Mouse (Mus musculus) left cerebral cortex, postnatal 4 days (tissue): ENCODE measurements around the gene Phb2. TPM values are rescaled to one million over a fixed set of nuclear protein-coding genes. Genes with fewer than 3 reads are reported as not detected.
"Not testable (repeated sequence)": the region's sequence is repeated elsewhere in the genome, so short reads cannot be mapped to it uniquely, and the experiment has no call there.

Source experiments
- DNase-seq: peaks from one replicate; pipeline ENCODE4 v3.0.0-alpha.2; 2022
- intact Hi-C: fragments of 180-260 bp; cut with DNase I; formaldehyde crosslinking; loops from one replicate; pipeline ENCODE4 v1.15.1; 2025
- total RNA-seq, 2 experiments: library from RNA; stranded (reverse); gene quantifications; 2 replicates each; pipeline ENCODE4 v1.2.3; 2021

Phb2 gene
- 100 to 1,000 TPM; 169 to 170 TPM for total RNA-seq

DNA sequence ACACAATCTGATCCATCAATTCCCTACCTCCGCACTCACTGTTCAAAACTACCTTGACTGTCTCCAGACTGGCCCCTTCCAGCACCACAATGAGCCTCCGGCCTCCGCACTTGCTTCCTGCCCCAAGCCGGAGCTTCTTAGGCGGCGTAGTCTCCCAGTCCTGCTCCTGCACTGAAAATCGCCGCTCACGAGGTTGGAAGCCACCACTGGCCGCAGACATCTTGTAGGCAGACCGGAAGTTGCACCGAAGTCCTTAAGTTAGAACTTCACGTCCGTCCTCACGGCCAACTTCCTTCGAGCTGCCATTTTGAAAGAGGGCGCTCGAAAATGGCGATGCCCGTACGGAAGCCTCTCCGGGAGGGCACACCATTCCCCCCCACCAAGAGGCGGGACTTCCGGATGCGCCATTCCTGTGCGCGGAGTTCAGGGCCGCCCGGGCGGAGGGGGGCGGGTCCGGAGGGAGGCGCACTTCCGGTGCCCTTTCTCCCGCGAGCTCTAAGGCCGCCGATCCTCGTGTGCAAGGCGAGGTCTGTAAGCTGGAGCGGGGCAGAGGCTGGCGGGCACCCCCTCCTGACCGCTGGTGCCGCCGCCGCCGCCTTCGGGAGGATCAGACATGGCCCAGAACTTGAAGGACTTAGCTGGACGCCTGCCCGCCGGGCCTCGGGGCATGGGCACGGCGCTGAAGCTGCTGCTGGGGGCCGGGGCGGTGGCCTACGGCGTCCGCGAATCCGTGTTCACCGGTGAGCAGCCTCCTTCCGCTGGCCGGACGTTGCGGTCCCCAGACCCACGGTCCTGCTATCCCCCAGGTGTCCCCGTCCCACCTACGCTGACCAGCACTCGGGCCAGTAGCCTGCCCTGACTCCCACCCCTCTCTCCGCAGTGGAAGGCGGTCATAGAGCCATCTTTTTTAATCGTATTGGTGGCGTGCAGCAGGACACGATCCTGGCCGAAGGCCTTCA lies at the start of gene Phb2, which contains the start of gene Emg1:
TSS of gene Phb2 (plus strand) at position 513 of the 959 bp plus-strand sequence.
TSS of gene Emg1 (minus strand) at position 355 of the 959 bp plus-strand sequence.
- intact Hi-C loops: no loop called here
- DNase-seq: peak; percentile 98

DNA sequence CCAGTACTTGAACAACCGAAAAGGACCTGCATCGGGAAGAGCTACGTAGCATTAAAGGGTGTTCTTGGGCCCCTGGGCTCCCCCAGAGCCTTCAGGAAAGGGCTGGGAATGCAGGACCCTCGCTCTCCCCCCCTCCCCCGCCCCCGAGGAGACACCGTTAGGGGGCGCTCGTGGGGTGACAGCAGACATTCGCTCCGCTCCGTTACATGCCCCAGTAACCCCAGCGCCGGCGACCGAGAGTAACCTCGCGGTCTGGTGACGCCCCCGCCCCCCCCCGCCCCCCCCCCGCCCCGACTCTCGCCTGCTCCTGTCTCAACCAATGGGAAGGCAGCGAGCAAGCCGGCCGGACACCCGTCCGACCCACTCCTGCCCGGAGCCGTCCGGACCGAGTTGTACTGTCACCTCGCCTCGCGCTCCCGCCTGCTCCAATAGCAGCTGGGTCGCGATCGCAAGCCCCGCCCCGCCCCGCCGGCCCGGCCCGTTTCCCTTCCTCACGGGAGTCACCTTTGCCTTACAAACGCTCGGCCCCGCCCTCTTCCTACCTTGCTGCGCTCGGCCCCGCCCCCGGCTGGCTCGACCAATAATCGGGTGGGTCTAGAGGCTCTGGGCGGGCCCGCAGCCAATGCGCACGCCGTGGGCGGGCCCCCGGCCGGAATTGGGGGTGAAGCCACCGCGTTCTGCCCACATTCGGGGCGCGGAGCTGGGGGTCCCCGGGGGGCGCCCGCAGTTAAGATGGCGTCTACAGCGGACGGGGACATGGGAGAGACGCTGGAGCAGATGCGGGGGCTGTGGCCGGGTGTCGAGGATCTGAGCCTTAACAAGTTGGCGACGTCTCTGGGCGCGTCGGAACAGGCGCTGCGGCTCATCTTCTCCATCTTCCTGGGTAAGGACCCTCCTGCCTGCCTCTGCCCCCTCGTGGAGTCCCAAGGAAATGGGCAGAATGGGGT lies 49.4 kb upstream of the Phb2 start, which contains the start of gene Lpcat3:
TSS of gene Lpcat3 (plus strand) at position 551 of the 947 bp plus-strand sequence.
- DNase-seq: peak; percentile 99
- intact Hi-C loops: no loop called here

DNA sequence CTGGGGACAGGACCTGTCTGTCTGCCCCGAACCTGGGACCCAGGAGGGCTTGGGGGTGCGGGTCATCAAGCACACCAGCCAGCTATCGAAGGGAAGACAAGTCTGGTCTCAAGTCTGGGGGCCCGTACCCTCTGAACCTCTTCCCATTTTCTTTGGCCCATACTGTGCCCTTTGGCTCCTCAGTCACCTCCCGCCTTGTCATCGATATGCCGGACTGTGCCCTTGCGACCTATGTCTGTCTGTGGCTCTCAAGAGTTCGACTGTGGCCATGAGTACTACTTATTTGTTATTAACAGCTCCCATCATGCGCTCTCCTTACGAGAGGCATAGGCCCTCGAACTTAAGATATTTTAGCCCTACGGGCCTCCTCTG lies 48.7 kb upstream of the Phb2 start:
- no peak for DNase-seq
- intact Hi-C loops: no loop called here

DNA sequence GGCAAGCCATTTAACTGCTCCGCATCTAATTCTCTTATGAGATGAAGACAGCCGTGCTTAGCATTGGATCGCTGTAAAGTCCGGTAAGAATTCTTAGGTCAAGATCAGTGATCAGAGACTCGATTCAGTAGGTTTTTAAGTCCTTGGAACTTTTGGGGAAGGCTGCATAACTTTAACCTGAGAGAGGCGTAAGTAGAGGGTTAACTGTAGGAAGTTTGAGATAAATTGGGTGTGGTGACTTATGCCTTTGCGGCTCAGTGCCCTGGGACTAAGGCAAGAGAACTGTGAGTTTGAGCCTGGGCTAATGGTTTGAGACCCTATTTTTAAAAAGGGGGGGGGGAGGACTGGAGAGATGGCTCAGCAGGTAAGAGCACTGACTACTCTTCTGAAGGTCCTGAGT lies 47.9 kb upstream of the Phb2 start:
- intact Hi-C loops: no loop called here

DNA sequence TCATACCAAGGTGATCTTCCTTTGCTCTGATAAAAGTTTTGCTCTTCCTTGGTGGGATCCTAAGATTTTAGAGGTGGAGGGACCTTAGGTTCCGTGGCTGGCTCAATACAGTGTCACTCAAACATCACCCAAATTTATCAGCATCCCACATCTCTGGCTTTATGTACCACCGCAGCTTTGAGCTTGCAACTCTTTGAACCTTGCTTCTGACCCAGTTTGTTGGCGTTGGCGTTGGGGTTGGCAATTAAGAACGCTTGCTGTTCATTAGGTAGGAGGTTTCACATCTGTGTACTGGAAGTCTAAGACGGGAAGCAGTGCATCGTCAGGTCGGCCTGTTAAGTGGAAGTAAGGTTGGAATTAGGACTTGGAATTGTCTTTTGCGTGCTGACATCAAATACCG lies 47.1 kb upstream of the Phb2 start:
- DNase-seq: no peak
- intact Hi-C loops: no loop called here

More for the DNA sequence above, 47.9 kb upstream of the Phb2 start:
- no peak for DNase-seq

DNA sequence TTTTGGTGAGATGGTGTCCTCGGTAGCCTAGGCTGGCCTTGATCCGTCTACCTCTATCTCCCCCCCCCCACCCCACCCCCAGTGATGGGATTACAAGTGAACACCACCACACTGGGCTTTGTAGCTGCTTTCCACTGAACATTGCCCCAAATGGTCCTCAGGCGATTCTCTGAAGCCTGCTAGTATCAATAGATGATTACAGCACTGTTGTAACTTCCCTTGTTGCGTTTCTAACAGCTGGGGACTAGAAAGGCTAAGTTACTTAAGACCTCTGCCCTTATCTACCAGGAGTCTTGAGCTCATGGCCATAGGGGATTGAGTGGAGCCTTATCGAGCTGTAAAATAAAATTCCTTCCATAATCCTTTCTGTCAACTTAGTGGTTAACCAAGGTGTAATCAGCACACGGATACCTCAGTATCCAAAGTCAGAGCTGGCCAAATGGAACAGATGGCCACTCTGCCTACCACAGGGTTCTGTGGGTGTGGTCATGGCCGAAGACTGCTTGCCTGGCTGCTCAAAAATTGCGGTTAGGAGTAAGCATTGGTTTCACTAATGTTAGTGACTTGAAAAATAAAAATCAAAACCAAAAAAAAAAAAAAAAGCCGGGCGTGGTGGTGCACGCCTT lies 42.8 kb upstream of the Phb2 start:
- DNase-seq: no peak
- intact Hi-C loops: no loop called here

DNA sequence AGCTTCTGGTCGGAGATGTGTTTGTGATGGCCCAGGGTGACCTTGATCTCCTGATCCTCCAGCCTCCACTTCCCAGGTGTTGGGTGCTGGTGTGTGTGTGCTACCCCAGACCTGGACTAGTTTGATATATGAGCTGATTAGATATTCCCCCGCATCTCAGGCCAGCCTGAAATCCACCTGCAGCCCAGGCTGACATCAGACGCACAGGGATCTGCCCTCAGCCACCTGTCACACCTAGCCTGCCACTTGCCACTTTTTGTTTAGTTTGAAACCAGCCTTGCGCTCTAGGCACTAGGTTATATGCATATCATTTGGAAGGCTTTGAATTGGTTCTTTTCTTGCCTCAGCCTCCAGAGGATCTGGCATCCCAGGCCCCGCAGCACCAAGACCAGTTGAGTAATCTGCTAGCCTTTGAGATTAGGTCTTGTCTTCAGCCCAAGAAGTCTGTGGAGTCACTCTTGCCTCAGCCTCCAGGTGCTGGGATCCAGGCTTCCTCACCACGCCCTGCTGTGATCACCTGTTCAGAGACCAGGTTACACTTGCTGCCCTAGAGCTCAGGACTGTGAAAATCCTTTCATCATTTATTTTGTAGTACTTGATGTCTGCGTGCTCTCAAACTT lies 41.7 kb upstream of the Phb2 start:
- no peak for DNase-seq

DNA sequence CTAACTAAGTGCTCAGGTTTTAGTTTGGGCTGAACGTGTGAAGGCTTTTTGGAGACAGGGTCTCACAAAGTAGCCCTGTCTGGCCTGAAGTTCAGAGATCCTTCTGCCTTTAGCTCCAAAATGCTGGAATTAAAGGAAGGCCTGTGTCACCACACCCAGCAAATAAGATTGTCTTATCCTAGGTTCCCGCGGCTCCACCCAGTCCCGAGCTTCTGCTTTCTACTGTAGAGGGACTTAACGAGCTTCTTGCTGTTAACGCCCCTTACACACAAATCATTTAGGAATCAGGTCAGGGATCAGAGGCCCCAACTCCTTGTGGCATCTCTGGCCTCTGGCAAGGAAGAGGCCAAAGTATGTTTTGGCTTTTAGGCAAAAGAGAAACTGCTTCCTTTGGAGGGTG lies 40.0 kb upstream of the Phb2 start:
- DNase-seq: no peak
- intact Hi-C loops: no loop called here

More for the DNA sequence above, 41.7 kb upstream of the Phb2 start:
- intact Hi-C loops: no loop called here

DNA sequence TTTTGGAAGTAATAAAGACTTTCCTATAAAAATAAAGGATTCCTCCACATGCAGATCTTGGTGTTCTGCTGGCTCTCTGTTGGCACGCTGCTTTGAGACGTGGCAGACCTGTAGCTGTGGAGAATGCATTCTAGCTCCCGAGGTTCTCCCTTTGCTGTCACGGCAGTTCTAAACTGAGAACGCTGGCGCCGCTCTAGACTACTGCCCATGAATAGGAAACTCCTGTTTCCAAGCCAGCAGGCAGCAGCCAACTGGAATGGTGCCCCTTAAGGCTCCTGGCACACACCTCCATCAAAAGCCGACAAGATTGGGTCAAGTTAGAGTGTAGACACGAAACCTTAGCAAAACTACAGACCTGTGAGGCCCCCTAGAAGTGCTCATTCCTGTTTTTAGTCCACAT lies 38.5 kb upstream of the Phb2 start:
- intact Hi-C loops: no loop called here
- no peak for DNase-seq

DNA sequence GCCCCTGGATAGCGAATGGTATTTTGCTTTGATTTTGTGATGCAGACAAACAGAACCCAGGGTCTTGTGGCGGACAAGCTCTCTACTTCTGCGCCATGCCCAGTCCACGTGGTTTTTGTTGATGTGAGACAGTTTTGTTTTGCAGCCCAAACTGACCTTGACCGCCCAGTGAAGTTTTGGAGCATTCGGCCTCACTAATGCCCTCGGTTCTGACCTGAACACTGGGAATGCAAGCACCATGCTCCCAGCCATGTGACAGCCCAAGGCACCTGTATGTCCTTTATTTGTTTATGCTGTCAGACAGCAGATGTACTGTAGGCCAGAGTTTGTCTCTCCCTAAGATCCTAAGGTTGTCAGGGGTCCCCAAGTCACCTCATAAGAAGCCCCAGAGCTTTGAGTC lies 37.5 kb upstream of the Phb2 start:
- intact Hi-C loops: no loop called here
- no peak for DNase-seq

DNA sequence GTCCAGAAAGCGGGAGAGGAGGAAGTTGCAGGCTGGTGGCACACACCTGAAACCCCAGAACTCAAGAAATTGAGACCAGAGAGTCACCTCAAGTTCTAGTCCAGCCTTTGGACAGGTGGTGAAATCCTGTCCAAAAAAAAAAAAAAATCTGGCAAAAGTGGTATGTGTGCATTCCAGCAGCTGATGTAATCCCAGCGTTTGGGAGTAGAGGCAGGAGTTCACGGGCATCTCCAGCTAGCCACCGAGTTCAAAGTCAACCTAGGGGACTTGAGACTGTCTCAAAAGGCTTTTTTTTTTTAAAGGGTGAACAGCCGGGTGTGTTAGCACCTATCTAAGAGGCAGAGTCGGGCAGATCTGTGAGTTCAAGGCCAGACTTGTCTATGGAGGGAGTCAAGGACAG lies 36.0 kb upstream of the Phb2 start:
- no peak for DNase-seq
- intact Hi-C loops: no loop called here

DNA sequence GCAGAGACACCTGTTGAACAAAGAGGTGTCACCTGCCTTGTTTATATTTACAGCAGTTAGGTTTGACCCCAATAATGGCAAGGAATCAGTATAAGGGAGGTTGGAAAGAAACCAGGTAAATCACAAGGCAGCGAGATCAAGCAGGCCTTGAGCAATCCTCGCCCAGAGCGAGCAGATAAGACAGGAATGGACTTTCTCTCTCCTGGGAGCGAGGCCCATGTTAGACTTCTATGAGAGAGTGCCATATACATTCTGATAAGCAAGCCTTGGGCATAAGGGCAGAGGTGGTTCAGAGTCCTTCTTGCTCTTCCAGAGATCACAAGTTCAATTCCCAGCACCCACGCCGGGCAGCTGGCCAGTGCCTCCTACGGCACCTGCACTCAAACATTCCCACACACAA lies 33.4 kb upstream of the Phb2 start:
- intact Hi-C loops: no loop called here
- DNase-seq: no peak

DNA sequence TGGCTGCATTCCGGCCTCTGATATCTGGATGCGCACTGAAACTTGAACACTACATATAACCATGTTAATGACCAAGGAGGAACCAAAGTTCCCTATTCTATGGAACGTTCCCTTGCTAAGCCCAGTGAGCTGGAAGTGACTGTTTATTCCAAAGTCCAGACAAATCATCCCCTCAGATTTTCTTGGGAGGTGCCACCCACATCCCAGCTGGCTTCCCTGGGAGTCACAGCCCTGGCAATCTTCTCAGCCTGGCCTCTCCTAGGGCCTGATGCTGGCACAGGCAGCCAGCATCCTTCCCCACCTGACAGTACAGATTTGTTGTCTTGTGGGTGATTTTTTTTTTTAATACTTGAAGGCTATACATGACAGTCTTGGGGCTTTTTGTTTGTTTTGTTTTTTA lies 32.6 kb upstream of the Phb2 start:
- DNase-seq: no peak

DNA sequence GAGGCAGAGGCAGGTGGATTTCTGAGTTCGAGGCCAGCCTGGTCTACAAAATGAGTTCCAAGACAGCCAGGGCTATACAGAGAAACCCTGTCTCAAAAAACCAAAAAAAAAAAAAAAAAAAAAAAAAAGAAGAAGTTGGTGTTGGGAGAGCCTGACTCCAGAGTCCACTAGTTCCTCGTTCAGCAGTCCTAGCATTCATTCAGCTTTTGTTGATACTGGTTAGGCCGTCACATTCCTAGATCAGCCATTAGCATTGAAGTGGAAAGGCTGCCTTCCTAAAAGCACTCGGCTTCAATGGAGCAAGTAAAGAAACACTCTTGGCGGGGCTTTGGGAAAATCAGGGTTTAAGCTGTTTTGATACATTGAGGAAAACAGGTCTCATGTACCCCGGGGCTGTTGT lies 29.8 kb upstream of the Phb2 start:
- intact Hi-C loops: not testable (repeated sequence)

More for the DNA sequence above, 32.6 kb upstream of the Phb2 start:
- intact Hi-C loops: no loop called here

DNA sequence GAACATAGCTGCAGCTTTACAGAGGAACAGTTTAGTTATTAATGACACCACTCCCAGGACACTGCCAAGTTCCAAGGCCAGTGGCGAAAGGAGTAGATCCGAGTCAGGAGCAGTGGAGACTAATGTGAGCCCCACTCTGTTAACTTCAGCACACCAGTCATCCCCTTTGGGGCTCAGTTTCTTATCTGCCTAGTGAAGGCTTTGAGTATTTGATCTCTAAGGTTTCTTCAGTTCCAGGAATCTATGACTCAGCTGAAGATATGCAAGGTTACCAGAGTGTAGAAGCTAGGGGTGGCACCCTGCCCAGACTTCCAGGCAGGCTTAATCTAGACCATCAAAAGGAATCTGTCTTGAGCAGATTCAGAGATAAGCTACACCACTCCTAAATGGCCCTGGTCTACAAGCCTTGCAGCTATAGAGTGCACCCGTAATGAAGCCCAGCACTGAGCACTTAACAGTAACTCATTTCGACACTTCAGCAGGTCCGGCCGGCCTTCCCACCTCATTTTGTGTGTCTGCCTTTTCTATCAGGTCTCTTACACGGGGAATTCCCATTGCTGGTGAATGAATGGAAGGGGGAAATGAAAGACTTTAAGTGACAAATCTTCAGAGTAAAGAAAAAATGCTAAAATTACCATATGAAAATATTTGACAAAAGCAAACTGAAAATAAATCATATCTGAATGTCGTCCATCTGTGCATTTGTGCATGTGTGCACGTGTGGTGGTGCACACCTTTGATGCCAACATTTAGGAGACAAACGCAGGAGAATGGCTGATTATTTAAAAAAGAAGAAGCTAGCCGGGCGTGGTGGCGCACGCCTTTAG lies 28.3 kb upstream of the Phb2 start:
- intact Hi-C loops: no loop called here
- DNase-seq: no peak

More for the DNA sequence above, 29.8 kb upstream of the Phb2 start:
- not testable (repeated sequence) for DNase-seq

DNA sequence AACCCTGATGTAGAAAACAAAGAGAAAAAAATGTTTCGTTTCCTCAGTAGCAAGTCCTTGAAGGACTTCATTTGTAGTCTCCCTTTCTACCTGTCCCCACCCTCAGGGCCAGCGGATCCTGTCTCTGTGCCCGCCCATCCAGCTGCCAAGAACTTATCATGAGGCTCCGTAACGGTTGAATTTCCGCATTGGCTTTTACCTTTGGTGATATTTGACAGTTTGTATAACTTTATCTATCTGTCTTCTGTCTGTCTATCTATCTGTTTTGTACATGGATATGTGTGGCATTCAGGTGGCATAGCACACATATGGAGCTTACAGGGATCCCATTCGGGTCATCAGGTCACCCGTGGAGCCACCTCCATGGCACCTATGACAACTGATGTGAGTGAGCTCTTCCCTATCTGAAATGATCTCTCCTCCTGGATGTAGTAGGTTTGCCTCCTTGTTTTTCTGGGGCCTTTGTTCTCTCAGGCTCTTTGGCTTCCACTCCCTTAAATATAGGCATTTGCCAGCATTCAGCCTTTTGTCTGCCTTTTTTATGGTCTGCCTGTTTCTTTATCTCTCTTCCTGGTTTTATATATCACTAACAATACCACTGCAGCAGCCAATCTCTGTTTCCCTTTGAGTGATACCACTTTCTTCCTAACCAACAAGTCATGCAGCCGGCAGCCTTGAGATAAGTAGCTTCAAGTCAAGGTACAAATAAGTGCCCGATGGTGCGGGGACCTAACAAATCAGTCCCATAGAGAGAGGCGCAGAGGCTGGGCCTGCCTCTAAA lies 26.3 kb upstream of the Phb2 start:
- intact Hi-C loops: no loop called here
- DNase-seq: no peak

DNA sequence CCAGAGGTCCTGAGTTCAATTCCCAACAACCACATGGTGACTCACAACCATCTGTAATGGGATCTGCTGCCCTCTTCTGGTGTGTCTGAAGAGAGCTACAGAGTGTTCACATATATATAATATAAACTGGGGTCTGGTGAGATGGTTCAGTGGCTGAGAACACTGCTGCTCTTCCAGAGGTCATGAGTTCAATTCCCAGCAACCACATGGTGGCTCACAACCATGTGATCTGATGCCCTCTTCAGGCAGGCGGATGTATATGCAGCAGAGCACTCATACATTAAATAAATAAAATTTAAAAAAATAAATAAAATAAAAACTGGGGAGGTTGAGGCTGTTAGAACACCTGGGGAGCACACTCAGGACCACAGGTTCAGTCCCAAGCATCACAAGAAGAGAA lies 25.5 kb upstream of the Phb2 start:
- intact Hi-C loops, DNase-seq: not testable (repeated sequence)

DNA sequence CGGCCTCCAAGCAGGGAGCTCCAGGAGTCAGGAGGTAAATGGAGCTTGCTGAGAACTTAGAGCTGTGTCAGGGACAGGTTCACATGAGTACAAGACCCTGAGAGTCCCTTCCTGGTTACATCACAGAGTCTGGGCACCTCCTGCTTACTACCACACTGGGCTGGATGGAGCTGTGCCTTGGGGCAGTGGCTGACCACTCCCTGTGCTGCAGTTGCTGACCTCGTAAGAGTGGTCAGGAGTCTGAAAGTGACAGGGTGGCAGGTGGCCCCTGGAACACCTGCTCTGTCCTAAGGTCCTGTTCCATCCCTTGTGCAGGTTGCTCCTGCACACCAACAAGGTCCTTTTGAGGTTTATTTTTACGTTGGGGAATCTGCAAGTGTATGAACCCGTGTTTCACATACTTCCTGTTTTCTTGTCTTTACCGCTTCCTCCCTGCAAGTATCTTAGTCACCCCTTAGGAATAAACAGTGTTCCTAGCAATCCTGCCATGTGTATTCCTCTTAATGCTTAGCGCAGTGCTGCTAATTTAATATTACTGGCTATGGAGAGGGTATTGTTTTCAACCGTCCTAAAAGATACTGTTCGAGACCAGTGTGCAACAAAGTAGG lies 23.9 kb upstream of the Phb2 start:
- DNase-seq: no peak
- intact Hi-C loops: no loop called here
